Mouse (Mus musculus): ENCODE measurements around the gene Sgo2b.
"Not testable (repeated sequence)": the region's sequence is repeated elsewhere in the genome, so short reads cannot be mapped to it uniquely, and the experiment has no call there.

Sgo2b gene

DNA sequence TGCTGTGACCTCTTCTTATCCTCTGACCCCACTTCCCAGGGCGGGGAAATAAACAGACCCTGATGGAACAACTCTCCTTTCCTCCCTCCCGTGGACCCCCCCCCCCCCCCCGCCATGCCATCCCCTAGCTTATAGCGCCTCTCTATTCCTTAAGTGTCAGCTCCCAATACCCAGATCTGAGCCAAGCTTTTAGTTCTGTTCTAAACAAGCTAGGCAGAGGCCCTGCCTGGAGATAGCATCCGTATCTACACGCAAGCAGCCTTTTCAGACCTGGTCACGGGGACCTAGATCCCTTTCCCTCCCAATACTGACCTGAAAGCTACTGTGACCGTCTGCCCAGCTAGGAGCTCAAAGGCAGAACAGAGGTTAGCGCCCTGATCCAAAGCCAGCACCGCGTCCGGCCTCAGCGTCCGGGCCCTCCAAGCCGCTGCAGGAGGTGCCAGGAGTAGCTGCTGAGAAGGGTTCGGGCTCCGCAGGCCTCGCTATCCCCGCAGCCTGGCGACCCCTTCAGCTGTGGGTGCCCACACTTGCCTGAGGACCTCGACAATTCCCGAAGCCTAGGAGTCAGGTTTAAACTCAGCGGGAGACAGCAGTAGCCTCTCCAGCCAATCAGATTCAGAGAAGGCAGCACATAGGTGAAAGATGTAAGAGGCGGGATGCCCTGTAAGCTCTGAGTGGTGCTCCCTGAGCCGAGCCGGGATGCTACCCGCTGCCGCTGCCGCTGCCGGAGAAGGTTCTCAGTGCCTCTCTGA lies at the start of gene Sgo2b:
Gene Sgo2b, minus strand, starts transcription at position 623 of the 752 bp plus-strand sequence.
- DNase-seq (ENCODE audit: low read depth, low spot score): peak; percentile 9

DNA sequence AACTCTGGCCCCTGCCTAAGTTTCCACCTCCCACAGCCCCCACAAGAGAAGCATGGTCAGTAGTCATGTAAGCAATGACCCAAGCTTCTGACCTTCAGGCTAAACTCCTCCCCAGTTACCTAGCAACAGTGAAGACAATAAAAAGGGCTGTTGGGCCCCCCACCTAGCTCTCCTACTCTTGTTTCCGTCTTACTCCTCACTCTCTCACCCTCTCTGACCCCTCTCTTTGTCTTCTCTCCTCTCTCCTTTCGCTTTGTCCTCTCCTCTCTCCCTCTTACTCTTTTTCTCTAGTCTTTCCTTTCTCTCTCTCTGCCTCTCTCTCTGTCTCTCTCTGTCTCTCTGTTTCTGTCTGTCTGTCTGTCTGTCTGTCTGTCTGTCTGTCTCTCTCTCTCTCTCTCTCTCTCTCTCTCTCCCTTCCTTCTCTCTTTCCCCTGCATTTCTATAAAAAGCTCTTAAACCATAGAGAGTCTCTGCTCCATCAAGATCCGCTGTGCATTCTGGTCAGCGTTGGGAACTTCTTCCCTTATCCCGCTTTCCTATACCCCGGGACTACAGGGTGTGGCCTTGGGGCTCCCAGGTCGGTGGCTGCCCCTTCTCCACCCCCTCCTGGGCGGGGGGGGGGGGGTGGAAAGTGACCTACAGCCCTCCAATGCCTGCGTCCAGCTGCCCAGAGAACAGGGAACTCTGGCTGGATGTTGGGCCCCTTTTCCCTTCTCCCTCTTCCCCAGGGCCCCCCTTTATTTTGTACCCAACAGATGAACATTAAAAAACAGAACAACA lies 18.8 kb upstream of the Sgo2b start:
- not testable (repeated sequence) for DNase-seq (ENCODE audit: low read depth, low spot score)

DNA sequence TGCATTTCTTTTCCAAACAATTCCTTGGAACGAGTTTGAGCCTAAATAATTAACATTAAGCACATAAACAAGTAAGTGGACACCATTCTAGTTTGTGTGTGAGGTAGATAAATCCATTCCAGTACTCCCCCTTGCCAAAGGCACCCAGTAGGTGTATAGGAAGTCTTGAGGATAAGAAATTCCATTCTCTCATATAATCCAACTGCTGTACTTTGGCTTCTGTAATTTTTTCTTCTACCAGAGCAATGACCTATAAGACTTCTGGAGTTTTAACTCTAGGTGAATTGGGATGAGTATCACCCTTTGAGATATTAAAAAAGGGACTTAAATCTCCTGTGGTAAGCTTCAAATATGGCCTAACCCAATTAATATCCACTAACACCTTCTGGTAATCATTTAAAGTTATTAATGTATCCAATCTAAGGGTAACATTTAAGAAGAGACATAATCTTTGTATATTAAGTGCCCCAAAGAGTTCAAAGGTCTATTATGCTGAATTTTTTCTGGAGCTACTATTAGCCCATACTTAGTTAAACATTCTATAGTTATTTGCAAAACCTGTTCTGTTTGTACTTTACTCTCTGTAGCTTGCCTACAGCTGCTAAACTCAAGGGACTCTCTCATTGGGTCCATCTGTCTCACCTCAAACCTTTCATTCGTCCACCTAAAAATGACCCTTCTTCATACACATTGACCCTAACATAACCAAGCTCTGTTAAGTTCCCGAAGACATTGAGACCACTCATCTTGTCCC lies 9.2 kb upstream of the Sgo2b start:
- no peak for DNase-seq (ENCODE audit: low read depth, low spot score)

DNA sequence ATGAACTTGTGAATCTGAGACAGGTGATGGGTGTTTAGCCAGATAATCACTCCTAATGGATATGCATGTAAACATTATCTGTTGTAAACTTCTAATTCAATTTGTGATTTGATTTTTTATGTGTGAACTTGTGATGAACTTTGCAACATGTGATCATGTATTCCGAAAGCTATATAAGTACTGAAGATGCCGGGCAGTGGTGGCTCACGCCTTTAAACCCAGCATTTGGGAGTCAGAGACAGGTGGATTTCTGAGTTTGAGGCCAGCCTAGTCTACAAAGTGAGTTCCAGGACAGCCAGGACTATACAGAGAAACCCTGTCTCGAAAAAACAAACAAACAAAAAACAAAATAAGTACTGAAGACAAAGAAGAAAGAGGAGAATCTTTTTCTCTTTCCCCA lies 1.8 kb upstream of the Sgo2b start:
- DNase-seq (ENCODE audit: low read depth, low spot score): not testable (repeated sequence)

DNA sequence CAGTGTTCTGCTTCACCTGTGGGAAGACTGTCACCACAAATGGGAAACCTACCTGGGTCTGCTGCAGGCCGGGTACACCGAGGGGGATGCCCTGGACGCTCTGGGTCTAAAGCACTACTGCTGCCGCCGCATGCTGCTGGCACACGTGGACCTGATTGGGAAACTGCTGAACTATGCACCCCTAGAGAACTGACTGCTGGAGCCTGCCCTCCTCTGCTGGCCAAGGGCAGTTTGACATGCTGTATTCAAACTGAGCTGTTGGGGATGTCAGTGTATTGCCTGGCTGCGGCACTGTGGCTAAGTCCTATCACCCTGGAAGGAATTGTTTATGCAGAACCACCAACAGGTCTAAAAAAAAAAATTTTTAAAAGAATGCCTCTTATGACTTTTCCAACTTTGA lies 18.9 kb downstream of the Sgo2b start:
- DNase-seq (ENCODE audit: low read depth, low spot score): no peak

DNA sequence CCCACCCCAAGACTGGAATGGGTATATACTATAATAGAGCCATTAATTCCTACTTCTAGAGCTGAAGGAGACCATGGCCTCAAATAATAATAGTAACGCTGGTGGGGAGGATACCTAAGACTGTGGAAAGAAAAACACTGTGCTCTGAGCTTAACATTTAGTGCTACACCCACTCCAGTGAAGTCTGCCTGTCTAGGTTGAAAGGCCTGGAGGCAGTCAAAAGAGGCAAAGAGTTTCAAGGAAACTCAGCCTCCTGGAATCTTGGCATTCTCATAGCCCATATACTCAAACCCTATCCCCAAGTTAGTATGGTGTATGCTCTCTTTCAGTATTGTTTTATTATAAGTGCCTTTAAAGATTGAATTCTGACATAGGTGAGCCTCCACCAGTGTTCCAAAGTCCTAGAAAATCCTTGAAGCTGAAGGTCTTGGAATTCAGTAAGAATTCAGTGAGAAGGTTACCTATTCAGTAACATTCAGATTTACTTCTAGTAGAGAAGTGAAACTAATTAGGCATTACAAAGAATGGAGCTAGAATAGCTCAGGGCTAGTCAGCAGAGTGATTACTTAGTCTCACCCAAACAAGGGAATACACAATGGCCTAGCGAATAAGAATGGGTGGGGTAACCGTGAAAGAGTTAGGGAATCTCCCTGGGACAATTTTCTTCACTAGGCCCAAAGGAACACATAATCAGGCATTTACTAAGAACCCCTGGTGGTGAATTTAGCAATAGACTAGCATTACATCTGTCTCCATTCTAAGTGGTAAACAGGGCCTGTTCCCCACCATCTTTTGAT lies 22.5 kb downstream of the Sgo2b start:
- DNase-seq (ENCODE audit: low read depth, low spot score): no peak

DNA sequence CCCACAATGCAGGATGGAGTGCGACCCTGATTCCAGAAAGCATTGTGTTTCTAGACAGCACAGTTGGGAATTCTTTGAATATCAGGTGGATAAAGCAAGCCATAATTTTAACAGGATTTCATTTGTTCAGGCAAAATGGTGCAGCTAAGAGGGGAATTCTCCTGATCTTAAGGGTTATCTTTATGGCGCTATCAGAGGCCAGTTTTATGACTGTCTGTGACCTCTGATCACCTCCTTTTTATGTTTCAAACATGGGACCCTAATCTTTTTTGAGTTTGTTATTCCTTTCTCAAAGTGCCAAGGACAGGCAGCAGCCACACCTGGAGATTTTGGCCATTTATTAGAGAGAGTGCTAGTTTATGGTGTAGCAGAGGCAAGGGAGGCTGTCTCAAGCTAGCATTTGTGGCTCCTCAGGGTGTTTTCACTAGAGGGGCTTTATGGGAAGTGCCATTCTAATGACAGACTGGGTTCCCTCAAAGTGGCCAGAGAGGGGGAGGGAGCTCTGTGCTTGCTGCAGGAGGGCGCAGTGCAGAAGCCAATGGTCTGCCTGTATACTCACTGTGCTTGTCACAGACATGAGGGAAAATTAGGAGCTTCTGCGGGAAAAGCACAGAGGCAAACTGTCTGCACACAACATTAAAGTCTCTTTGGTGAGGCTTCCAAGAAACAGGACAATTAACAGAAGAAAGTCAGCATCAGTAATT lies 30.6 kb downstream of the Sgo2b start:
- no peak for DNase-seq (ENCODE audit: low read depth, low spot score)

DNA sequence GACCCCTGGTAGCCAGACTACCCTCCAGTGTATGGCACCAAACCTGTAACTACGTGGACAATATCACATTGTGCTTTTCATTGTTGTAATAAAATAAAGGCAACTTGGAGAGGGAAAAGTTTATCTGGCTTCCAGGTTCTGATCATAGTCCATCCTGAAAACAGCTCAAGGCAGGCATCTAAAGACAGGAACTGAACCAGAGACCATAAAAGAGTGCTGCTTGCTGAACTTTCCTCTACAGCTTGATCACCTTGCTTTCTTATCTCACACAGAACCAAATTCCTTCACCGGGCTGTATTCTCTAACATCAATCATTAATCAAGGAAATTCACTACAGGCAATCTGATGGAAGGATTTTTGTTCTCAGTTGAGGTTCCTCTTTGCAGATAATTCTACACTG lies 57.0 kb downstream of the Sgo2b start:
- DNase-seq (ENCODE audit: low read depth, low spot score): no peak

DNA sequence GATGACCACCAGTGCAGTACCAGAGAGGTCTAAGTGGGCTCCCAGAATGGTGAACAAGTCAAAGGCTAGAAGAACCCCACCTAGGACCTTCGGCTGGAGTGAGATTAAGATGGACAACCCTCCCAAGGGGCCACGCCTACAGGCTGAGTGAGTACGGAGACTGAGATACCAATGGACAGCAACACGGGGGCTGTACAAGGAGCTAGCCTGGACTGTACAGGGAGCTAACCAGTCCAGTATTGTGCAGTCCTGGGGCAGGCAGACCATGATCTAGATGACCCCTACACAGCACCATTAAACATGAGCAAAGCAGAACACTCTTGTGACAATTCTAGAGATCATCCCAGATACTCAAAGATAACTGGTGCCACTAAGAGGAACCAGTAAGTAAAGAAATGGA lies 73.7 kb downstream of the Sgo2b start:
- no peak for DNase-seq (ENCODE audit: low read depth, low spot score)

DNA sequence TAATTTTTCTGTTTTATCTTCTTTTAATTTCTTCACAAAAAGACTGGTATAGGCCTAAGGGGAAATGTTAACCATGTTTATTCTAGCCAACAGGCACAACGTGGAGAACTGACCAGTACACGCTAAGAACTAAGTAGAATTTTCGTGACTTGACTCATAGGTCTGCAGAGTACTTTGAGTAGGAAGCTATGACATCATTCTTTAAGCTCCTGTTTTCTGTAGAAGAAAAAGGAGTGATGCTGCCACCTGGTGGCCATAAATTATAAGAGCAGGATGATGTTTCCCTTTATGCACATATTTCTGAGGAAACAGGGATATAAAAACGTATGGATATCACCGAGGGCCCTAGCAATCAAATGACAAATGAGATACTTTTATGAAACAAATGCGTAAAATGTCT lies 74.7 kb downstream of the Sgo2b start:
- peak; percentile 79 for DNase-seq (ENCODE audit: low read depth, low spot score)

DNA sequence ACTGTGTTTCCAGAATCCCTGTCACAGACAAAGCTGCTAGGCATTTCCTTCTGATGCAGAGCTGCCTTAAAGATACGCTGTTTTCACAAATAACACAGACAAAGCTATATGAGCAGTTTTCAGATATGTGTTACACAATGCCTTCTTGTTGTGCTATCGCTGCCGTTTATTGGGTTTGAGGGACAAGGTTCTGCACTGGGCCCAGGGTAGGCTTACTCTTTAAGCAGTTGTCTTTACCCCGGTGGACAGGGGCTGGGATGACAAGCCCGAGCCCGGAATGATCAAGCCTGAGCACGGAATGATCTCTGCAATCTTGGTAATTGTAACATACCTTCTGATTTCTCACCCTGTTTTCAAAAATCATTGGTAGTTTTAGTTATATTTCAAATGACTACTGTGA lies 75.1 kb downstream of the Sgo2b start:
- no peak for DNase-seq (ENCODE audit: low read depth, low spot score)

Measured in forelimb bud, embryonic 11.5 days (tissue).